Mouse (Mus musculus): Measurements from ENCODE around the gene Gm17018.

Gene Gm17018

DNA sequence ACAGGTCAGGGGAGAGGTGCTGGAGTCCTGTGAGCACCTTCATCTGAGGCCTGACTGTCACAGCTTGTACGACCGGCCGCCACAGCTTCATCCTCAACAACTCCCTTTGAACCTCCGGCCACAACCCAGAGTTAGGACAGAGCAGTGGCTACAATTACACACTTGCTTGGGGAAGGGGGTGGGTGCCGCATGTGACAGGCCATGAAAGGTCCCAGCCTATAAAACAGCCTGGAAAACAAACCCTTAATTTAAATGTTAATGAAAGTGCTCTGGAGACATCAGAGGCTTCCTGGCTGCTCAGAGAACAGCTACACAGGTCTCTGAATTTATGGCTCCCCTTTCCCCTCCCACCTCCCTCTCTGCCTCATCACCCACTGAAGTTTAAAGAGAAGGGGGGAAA lies 61.7 kb downstream of the Gm17018 start:
- DNase-seq (ENCODE audit: low spot score in 2 of 2): no peak

DNA sequence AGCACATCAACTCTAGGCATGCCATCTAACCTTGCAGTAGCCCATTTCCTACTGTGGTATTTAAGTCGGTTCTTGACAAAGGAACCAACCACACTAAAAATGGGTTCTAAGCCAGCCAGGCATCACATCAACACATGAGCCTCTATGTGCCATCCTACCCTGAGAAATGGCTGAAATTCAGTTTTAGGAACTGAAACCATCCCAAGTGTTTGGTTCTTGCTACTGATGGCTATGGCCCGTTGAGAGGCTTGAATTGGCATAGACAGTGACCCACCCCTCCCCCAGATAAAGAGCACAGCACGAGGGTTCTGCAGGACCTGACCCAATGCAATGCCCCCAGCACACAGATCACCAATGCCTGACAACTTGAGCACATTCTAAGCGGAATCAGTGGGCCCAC lies 63.3 kb downstream of the Gm17018 start:
- DNase-seq (ENCODE audit: low spot score in 2 of 2): no peak

- DNase-seq (ENCODE audit: low spot score in 2 of 2): no peak
These were observed 66.6 kb downstream of the Gm17018 start for GRCm38 (mm10) chr19:45627036-45627435.

GRCm38 (mm10) chr19:45628649-45629048 lies 68.2 kb downstream of the Gm17018 start:
- DNase-seq (ENCODE audit: low spot score in 2 of 2): no peak

- DNase-seq (ENCODE audit: low spot score in 2 of 2): no peak
These were observed 68.8 kb downstream of the Gm17018 start for GRCm38 (mm10) chr19:45629219-45629618.
